Mouse (Mus musculus): Measurements from ENCODE around the gene Grin2b. TPM values are rescaled to one million over a fixed set of nuclear protein-coding genes. Genes with fewer than 3 reads are reported as not detected.
"Not testable (repeated sequence)": the region's sequence is repeated elsewhere in the genome, so short reads cannot be mapped to it uniquely, and the experiment has no call there.

Grin2b gene
- polyA plus RNA-seq, 1 experiment, result 0.61 TPM

GRCm38 (mm10) chr6:135833542-135833941 lies 339.8 kb downstream of the Grin2b start:
- TF ChIP-seq CTCF (IDR thresholded peaks at IDR 0.05; ENCODE audit: borderline replicate concordance, insufficient read depth, low read length) (no peak), POLR2A (IDR thresholded peaks at IDR 0.05; ENCODE audit: low read depth, low read length) (no peak)
- H3K4me1 ChIP-seq (ENCODE audit: control insufficient read depth, insufficient read depth, low read length), result no peaks in the 10 kb centered on the region
- no peak overlapping the region for H3K27ac ChIP-seq (ENCODE audit: insufficient read depth, low read length)
- no peak overlapping the region for H3K4me3 ChIP-seq (ENCODE audit: insufficient read depth, low read length)

DNA sequence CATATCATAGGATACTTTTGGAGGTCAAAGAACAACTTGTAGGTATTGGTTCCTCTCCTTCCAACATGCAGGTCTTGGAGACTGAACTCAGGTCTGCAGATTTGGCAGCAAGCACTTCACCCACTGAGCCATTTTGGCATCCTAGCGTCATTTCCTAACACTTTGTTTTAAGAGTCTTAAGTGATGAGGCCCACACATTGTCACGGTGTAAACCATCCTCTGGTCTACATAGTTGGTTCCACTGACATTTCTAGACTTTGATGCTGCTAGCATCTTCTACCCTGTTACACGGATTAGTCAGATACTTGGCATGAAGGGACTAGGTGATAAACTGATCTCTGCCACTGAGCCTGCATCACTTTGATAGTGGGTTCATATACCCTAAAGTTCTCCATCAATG lies 341.3 kb downstream of the Grin2b start:
- TF ChIP-seq POLR2A (IDR thresholded peaks at IDR 0.05; ENCODE audit: low read depth, low read length) (no peak), CTCF (IDR thresholded peaks at IDR 0.05; ENCODE audit: borderline replicate concordance, insufficient read depth, low read length) (no peak)
- no peak overlapping the region for H3K4me3 ChIP-seq (ENCODE audit: insufficient read depth, low read length)
- H3K27ac ChIP-seq (ENCODE audit: insufficient read depth, low read length), result no peak overlapping the region
- no peaks in the 10 kb centered on the region for H3K4me1 ChIP-seq (ENCODE audit: control insufficient read depth, insufficient read depth, low read length)

DNA sequence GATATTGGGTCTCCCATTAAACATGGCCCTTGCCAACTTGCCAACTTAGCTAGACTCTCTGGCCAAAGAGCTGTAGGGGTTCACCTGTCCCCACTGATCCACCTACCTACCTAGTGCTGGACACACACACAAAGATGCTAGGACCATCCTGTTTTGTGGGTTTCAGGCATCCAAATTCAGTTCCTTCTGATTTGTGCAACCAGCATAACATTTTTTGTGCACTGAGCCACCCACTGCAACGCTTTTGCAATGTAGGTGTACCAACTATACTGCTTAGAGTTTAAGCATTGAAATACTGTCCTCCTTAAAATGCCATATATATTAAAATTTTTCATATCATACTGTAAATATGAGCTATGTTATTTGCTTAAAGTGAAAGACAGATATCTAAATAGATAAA lies 342.3 kb downstream of the Grin2b start:
- no peak overlapping the region for H3K27ac ChIP-seq (ENCODE audit: insufficient read depth, low read length)

GRCm38 (mm10) chr6:135829458-135829857 lies 343.9 kb downstream of the Grin2b start:
- H3K4me1 ChIP-seq (ENCODE audit: control insufficient read depth, insufficient read depth, low read length), result no peaks in the 10 kb centered on the region
- TF ChIP-seq POLR2A (IDR thresholded peaks at IDR 0.05; ENCODE audit: low read depth, low read length) (no peak), CTCF (IDR thresholded peaks at IDR 0.05; ENCODE audit: borderline replicate concordance, insufficient read depth, low read length) (no peak)

More for the DNA sequence above, 342.3 kb downstream of the Grin2b start:
- TF ChIP-seq CTCF (IDR thresholded peaks at IDR 0.05; ENCODE audit: borderline replicate concordance, insufficient read depth, low read length), result no peak
- no peak for TF ChIP-seq POLR2A (IDR thresholded peaks at IDR 0.05; ENCODE audit: low read depth, low read length)
- H3K4me3 ChIP-seq (ENCODE audit: insufficient read depth, low read length), result no peak overlapping the region
- H3K4me1 ChIP-seq (ENCODE audit: control insufficient read depth, insufficient read depth, low read length), result no peaks in the 10 kb centered on the region

GRCm38 (mm10) chr6:135828976-135829375 lies 344.3 kb downstream of the Grin2b start:
- Histone ChIP-seq H3K27ac (ENCODE audit: insufficient read depth, low read length) (no peak overlapping the region), H3K4me3 (ENCODE audit: insufficient read depth, low read length) (no peak overlapping the region), H3K4me1 (ENCODE audit: control insufficient read depth, insufficient read depth, low read length) (no peaks in the 10 kb centered on the region)
- TF ChIP-seq POLR2A (IDR thresholded peaks at IDR 0.05; ENCODE audit: low read depth, low read length), result no peak
- TF ChIP-seq CTCF (IDR thresholded peaks at IDR 0.05; ENCODE audit: borderline replicate concordance, insufficient read depth, low read length), result no peak

More at GRCm38 (mm10) chr6:135829458-135829857, 343.9 kb downstream of the Grin2b start:
- Histone ChIP-seq H3K27ac (ENCODE audit: insufficient read depth, low read length) (no peak overlapping the region), H3K4me3 (ENCODE audit: insufficient read depth, low read length) (no peak overlapping the region)

DNA sequence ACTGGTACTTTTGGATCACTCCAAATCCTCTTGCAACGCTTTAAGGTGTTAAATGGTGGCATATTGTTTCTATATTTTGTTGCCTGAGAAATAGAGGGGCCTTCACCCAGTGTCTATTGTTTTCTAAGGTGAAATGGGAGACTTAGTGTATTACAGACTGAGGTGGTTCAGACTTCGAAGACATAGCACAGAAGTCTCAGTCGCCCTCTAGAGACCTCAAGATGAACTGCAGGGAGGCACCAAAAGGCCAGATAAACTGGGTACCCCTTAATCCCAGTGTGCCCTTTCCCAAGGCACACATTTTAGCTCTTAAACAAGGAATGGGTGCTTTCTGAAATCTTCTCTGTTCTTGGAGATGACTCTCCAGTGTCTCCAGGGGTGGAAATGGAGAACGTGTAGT lies 345.4 kb downstream of the Grin2b start:
- Histone ChIP-seq H3K27ac (ENCODE audit: insufficient read depth, low read length) (no peak overlapping the region), H3K4me1 (ENCODE audit: control insufficient read depth, insufficient read depth, low read length) (no peaks in the 10 kb centered on the region), H3K4me3 (ENCODE audit: insufficient read depth, low read length) (no peak overlapping the region)
- TF ChIP-seq CTCF (IDR thresholded peaks at IDR 0.05; ENCODE audit: borderline replicate concordance, insufficient read depth, low read length), result peak; percentile 28; the same call in 1 of the 2 replicates
- no peak for TF ChIP-seq POLR2A (IDR thresholded peaks at IDR 0.05; ENCODE audit: low read depth, low read length)

GRCm38 (mm10) chr6:135827317-135827716 lies 346.0 kb downstream of the Grin2b start:
- H3K27ac ChIP-seq (ENCODE audit: insufficient read depth, low read length), result no peak overlapping the region
- H3K4me3 ChIP-seq (ENCODE audit: insufficient read depth, low read length), result no peak overlapping the region
- no peaks in the 10 kb centered on the region for H3K4me1 ChIP-seq (ENCODE audit: control insufficient read depth, insufficient read depth, low read length)
- TF ChIP-seq CTCF (IDR thresholded peaks at IDR 0.05; ENCODE audit: borderline replicate concordance, insufficient read depth, low read length), result no peak
- no peak for TF ChIP-seq POLR2A (IDR thresholded peaks at IDR 0.05; ENCODE audit: low read depth, low read length)

GRCm38 (mm10) chr6:135826776-135827175 lies 346.5 kb downstream of the Grin2b start:
- H3K4me3 ChIP-seq (ENCODE audit: insufficient read depth, low read length); H3K4me1 ChIP-seq (ENCODE audit: control insufficient read depth, insufficient read depth, low read length); H3K27ac ChIP-seq (ENCODE audit: insufficient read depth, low read length): not testable (repeated sequence)

DNA sequence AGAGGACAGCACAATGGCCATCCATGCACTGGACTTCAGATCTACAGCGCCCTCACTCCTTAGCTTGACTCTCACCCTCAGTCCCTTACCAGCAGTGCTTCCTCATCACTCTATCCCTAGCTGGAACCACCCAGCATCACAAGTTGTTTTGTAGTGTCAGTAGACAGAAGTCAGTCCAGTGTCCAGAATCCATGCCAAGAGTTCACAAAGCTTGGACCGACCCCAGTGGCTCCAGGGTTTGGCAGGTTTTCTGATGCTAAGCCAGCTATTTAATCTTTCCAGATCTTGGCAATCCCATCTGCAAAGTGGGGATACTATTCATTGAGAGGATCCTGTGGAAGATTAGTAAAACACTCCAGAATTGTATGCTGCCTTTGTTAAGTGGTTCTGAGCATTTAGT lies 355.9 kb downstream of the Grin2b start:
- no peak overlapping the region for H3K4me3 ChIP-seq (ENCODE audit: insufficient read depth, low read length)
- H3K4me1 ChIP-seq (ENCODE audit: control insufficient read depth, insufficient read depth, low read length), result no peaks in the 10 kb centered on the region
- TF ChIP-seq CTCF (IDR thresholded peaks at IDR 0.05; ENCODE audit: borderline replicate concordance, insufficient read depth, low read length), result no peak
- TF ChIP-seq POLR2A (IDR thresholded peaks at IDR 0.05; ENCODE audit: low read depth, low read length), result no peak
- no peak overlapping the region for H3K27ac ChIP-seq (ENCODE audit: insufficient read depth, low read length)

GRCm38 (mm10) chr6:135813755-135814154 lies 359.6 kb downstream of the Grin2b start:
- Histone ChIP-seq H3K27ac (ENCODE audit: insufficient read depth, low read length) (no peak overlapping the region), H3K4me1 (ENCODE audit: control insufficient read depth, insufficient read depth, low read length) (no peaks in the 10 kb centered on the region), H3K4me3 (ENCODE audit: insufficient read depth, low read length) (no peak overlapping the region)
- TF ChIP-seq POLR2A (IDR thresholded peaks at IDR 0.05; ENCODE audit: low read depth, low read length), result no peak

- H3K27ac ChIP-seq (ENCODE audit: insufficient read depth, low read length), result no peak overlapping the region
- H3K4me1 ChIP-seq (ENCODE audit: control insufficient read depth, insufficient read depth, low read length), result no peaks in the 10 kb centered on the region
- H3K4me3 ChIP-seq (ENCODE audit: insufficient read depth, low read length), result no peak overlapping the region
- TF ChIP-seq POLR2A (IDR thresholded peaks at IDR 0.05; ENCODE audit: low read depth, low read length), result no peak
- no peak for TF ChIP-seq CTCF (IDR thresholded peaks at IDR 0.05; ENCODE audit: borderline replicate concordance, insufficient read depth, low read length)
Measured at GRCm38 (mm10) chr6:135805436-135805835, 367.9 kb downstream of the Grin2b start.
